ENCODE assay signal across 8 mouse cellular contexts in the genomic region with DNA sequence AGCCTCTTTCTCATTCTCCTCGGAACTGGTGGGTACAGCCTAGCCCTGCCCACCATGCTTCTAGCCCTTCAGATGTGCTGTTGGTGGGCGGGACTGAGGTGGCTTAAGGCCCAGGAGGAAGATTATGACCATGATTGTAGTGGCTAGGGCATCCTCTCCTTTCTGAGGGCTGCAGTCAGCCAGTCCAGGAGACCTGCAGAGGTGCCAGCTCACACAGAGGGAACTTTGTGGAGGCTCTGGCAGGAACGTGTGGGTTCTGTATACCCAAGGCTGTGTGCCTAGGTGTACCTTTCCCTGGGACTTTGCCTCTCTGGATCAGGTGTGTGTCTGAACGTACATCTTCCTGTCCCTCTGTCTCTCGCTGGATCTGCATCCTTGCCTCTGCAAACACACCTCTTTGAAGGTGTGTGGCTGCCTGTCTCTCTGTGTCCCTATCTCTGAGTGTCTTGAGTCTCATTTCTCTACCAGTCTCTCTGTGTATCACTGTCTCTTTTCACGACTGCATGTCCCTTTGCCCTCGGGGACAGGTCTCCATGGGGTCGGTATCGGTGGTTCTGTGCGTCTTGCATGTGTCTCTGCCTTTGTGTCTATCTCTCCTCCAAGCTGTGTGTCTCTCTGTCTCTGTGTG. TPM values are rescaled to one million over a fixed set of nuclear protein-coding genes. Genes with fewer than 3 reads are reported as not detected.
A peak's percentile ranks its signal among the peaks of the same experiment; 100 is the strongest.
DNase-seq lines count a peak whose midpoint lies in the region; ATAC-seq and TF ChIP-seq lines count a peak whose summit lies in the region.

No protein-coding gene starts in this region.

- 28% methylated on average over 10 of the region's 10 CpGs for WGBS in spleen, adult 2 months
- WGBS in hindbrain, embryonic 13.5 days, result 7% methylated on average over 10 of the region's 10 CpGs
- 4% methylated on average over 10 of the region's 10 CpGs for WGBS in midbrain, embryonic 15.5 days

- DNase-seq in heart, adult 11 months, result peak; percentile 91
- no peak for DNase-seq in heart, postnatal 4 days
- no peak for DNase-seq in spleen, adult 2 months (ENCODE audit: low read depth in 1 of 2, low spot score in 2 of 2)
- DNase-seq in spleen, adult 12 weeks (ENCODE audit: low spot score), result no peak
- DNase-seq in urinary bladder, postnatal 36 days (ENCODE audit: low spot score in 2 of 2), result no peak
- no peak for DNase-seq in natural killer cell, adult 2 months (ENCODE audit: low spot score in 2 of 2)

- peak; percentile 32; the same call in 1 of the 2 replicates for ATAC-seq in hindbrain, embryonic 13.5 days (ENCODE audit: low FRiP score)
- ATAC-seq in midbrain, embryonic 15.5 days (replicated peaks), result peak; percentile 31

- TF ChIP-seq CTCF in spleen, adult 2 months (IDR thresholded peaks at IDR 0.05; ENCODE audit: extremely low read depth, insufficient read depth, insufficient read length, insufficient replicate concordance), result no peak

- H3K36me3 ChIP-seq in spleen, adult 2 months (ENCODE audit: control insufficient read depth, insufficient read depth, low read length), result no peaks in the 10 kb centered on the region
- H3K36me3 ChIP-seq in hindbrain, embryonic 13.5 days, result peaks cover 6% of the 10 kb centered on the region
- H3K36me3 ChIP-seq in midbrain, embryonic 15.5 days (replicated peaks), result no peaks in the 10 kb centered on the region

- peaks cover 4% of the 10 kb centered on the region; the same call in 1 of the 2 replicates for H3K4me1 ChIP-seq in spleen, adult 2 months (ENCODE audit: control insufficient read depth, insufficient read depth, insufficient read length)
- peaks cover 48% of the 10 kb centered on the region for H3K4me1 ChIP-seq in hindbrain, embryonic 13.5 days (replicated peaks)
- H3K4me1 ChIP-seq in midbrain, embryonic 15.5 days, result peaks cover 44% of the 10 kb centered on the region

- no peaks in the 10 kb centered on the region for H3K9me3 ChIP-seq in hindbrain, embryonic 13.5 days
- H3K9me3 ChIP-seq in midbrain, embryonic 15.5 days, result no peaks in the 10 kb centered on the region

- no peak overlapping the region for H3K27ac ChIP-seq in spleen, adult 2 months (ENCODE audit: insufficient read depth, low read length)
- peak overlapping the region; percentile 94 for H3K27ac ChIP-seq in hindbrain, embryonic 13.5 days
- peak overlapping the region; percentile 95 for H3K27ac ChIP-seq in midbrain, embryonic 15.5 days

- peak overlapping the region; percentile 85 for H3K4me2 ChIP-seq in hindbrain, embryonic 13.5 days
- peak overlapping the region; percentile 79 for H3K4me2 ChIP-seq in midbrain, embryonic 15.5 days

- peak overlapping the region; percentile 96 for H3K9ac ChIP-seq in hindbrain, embryonic 13.5 days
- H3K9ac ChIP-seq in midbrain, embryonic 15.5 days, result peak overlapping the region; percentile 93

- TF ChIP-seq POLR2A in spleen, adult 2 months (IDR thresholded peaks at IDR 0.05; ENCODE audit: low read depth, low read length), result no peak

- H3K27me3 ChIP-seq in spleen, adult 2 months (ENCODE audit: control insufficient read depth, insufficient read depth, low read length), result peaks cover 3% of the 10 kb centered on the region
- H3K27me3 ChIP-seq in hindbrain, embryonic 13.5 days, result no peaks in the 10 kb centered on the region
- H3K27me3 ChIP-seq in midbrain, embryonic 15.5 days (replicated peaks), result no peaks in the 10 kb centered on the region

- peak overlapping the region; percentile 33; the same call in 1 of the 2 replicates for H3K4me3 ChIP-seq in spleen, adult 2 months (ENCODE audit: extremely low read depth, insufficient read depth, insufficient read length)
- H3K4me3 ChIP-seq in hindbrain, embryonic 13.5 days, result peak overlapping the region; percentile 75
- peak overlapping the region; percentile 75 for H3K4me3 ChIP-seq in midbrain, embryonic 15.5 days

RNA-seq across cellular contexts. Expression of a gene that starts 0.8 kb away (rescaled TPM):
- total RNA-seq in heart, postnatal 4 days (2021), result 1 to 10 TPM; 5.5 to 5.8 TPM
- polyA plus RNA-seq in spleen, adult 2 months (2012; rRNA removed), result 8.7 and 8.9 TPM in 2 replicates
- polyA plus RNA-seq in hindbrain, embryonic 13.5 days (2015; fragmentation: Nextera tagmentation; extraction: Ambion mirVana), result 92.0 and 95.2 TPM in 2 replicates
- 121 and 122 TPM in 2 replicates for polyA plus RNA-seq in midbrain, embryonic 15.5 days (2015; fragmentation: Nextera tagmentation; extraction: Ambion mirVana)

RNA-seq across cellular contexts. Expression of a gene that starts 57.6 kb away (rescaled TPM):
- total RNA-seq in heart, postnatal 4 days (2021), result 1 to 10 TPM; 3.9 to 4.0 TPM
- polyA plus RNA-seq in spleen, adult 2 months (2012; rRNA removed), result 8.1 and 9.3 TPM in 2 replicates
- 24.4 and 27.8 TPM in 2 replicates for polyA plus RNA-seq in hindbrain, embryonic 13.5 days (2015; fragmentation: Nextera tagmentation; extraction: Ambion mirVana)
- 28.1 and 32.2 TPM in 2 replicates for polyA plus RNA-seq in midbrain, embryonic 15.5 days (2015; fragmentation: Nextera tagmentation; extraction: Ambion mirVana)
